Mouse (Mus musculus) midbrain, embryonic 14.5 days (tissue): Measurements from ENCODE around the gene Rtl9. TPM values are rescaled to one million over a fixed set of nuclear protein-coding genes. Genes with fewer than 3 reads are reported as not detected.

Source experiments
- ATAC-seq: fragments of 200-750 bp; cut with Nextera tagmentation; 2 replicates; pipeline ENCODE4 v1.8.0; 2017; ENCODE audit warnings: moderate number of reproducible peaks, moderate library complexity; ENCODE audit not compliant: low FRiP score, low TSS enrichment
- DNase-seq: peaks from one replicate; pipeline ENCODE4 v3.0.0-alpha.2; 2015
- H3K27ac ChIP-seq: fragments of 300-500 bp; sonication (generic); replicated peaks from 2 replicates; pipeline ENCODE4 v1.5.1; 2014; ENCODE audit warnings: mild to moderate bottlenecking, low read depth, low read length, moderate library complexity
- H3K27me3 ChIP-seq: fragments of 300-500 bp; sonication (generic); 2 replicates; pipeline ENCODE4 v1.6.1; 2014; ENCODE audit warnings: low read length, control low read depth, mixed read lengths; ENCODE audit not compliant: control insufficient read depth, insufficient read depth
- H3K36me3 ChIP-seq: fragments of 300-500 bp; sonication (generic); 2 replicates; pipeline ENCODE4 v1.6.1; 2014; ENCODE audit warnings: low read length, control low read depth; ENCODE audit not compliant: control insufficient read depth, insufficient read depth
- H3K4me1 ChIP-seq: fragments of 300-500 bp; sonication (generic); 2 replicates; pipeline ENCODE4 v1.6.1; 2014; ENCODE audit warnings: mild to moderate bottlenecking, antibody characterized with exemption, low read length, control low read depth; ENCODE audit not compliant: control insufficient read depth, insufficient read depth
- H3K4me2 ChIP-seq: fragments of 300-500 bp; sonication (generic); 2 replicates; pipeline ENCODE4 v1.6.1; 2014; ENCODE audit warnings: mild to moderate bottlenecking, low read length, moderate library complexity
- H3K4me3 ChIP-seq: fragments of 300-500 bp; sonication (generic); replicated peaks from 2 replicates; pipeline ENCODE4 v1.5.1; 2014; ENCODE audit warnings: low read depth, low read length
- H3K9ac ChIP-seq: fragments of 300-500 bp; sonication (generic); replicated peaks from 2 replicates; pipeline ENCODE4 v1.6.1; 2014; ENCODE audit warnings: mild to moderate bottlenecking, low read length, moderate library complexity
- H3K9me3 ChIP-seq: fragments of 300-500 bp; sonication (generic); 2 replicates; pipeline ENCODE4 v1.6.1; 2016; ENCODE audit warnings: low read length, control low read depth, mixed read lengths; ENCODE audit not compliant: control insufficient read depth
- WGBS: fragments of 180-500 bp; shearing (Covaris S2); extraction: QIAGEN DNeasy Blood & Tissue Kit; methylation state at CpG from one replicate; pipeline ENCODE4 v1.1.7; 2014; 5-methylcytosine and 5-hydroxymethylcytosine counted together
- polyA plus RNA-seq: library from polyadenylated mRNA; unstranded; fragments of >200 nt; fragmentation: Nextera tagmentation; extraction: Ambion mirVana; gene quantifications from 2 replicates; pipeline ENCODE4 v1.2.1, GENCODE M21; 2014

The Rtl9 gene
- polyA plus RNA-seq, 1 experiment from 2014 or later: 0.66 TPM

DNA sequence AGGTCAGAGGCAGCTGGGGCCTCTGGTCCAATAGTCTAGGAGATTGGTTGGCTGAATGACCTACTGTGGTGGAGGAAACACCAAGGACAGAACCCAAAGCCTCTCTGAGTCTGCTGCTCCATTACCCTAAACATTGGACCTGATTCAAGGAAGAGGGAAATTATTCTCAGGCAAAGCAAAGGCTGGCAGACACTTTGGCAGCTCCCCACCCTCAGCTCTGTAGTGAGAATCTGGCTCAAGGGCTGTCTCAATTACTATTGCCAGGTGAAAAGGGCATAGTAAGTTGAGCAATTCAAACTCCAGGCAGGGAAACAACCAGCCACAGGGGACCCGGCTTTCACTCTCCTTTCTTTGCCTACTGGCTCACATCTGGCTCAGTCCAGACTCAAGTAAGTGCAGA lies 6.5 kb downstream of the Rtl9 start:
- no peak for ATAC-seq
- Histone ChIP-seq H3K9me3 (no peaks in the 10 kb centered on the region), H3K4me1 (no peaks in the 10 kb centered on the region), H3K27ac (no peak overlapping the region), H3K27me3 (no peaks in the 10 kb centered on the region), H3K4me2 (no peak overlapping the region), H3K9ac (no peak overlapping the region), H3K4me3 (no peak overlapping the region), H3K36me3 (no peaks in the 10 kb centered on the region)
- DNase-seq: no peak
- WGBS: 87% methylated on average over 1 of the region's 1 CpGs

DNA sequence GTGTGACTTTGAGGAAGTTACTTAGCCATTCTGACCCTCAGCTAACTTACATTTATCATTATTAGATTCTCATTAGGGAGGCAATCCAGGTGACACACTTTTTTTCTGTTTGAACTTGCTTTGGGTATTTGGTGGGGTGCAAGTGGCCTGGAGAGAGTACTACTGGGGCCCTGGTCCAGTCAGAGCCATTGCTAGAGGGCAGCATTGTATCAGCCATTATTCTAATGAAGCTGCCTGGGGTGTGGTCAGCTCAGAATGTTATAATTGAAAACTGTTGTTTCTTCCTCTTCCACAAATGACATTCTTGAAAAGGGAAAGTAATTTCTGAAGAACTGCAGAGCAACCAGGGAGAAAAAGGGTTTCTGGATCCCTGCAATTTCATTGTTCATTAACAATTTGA lies 13.2 kb downstream of the Rtl9 start:
- no peak for DNase-seq
- H3K4me3 ChIP-seq: no peak overlapping the region
- H3K4me1 ChIP-seq: no peaks in the 10 kb centered on the region
- no peaks in the 10 kb centered on the region for H3K36me3 ChIP-seq
- H3K9ac ChIP-seq: no peak overlapping the region
- H3K9me3 ChIP-seq: no peaks in the 10 kb centered on the region
- no peak overlapping the region for H3K4me2 ChIP-seq
- no peak for ATAC-seq
- H3K27me3 ChIP-seq: no peaks in the 10 kb centered on the region
- H3K27ac ChIP-seq: no peak overlapping the region

Other genes starting within 250 kb of the Rtl9 start
- 3.8 and 6.2 TPM in 2 replicates for gene Ammecr1, start 132.9 kb upstream of the Rtl9 start, polyA plus RNA-seq